Mouse (Mus musculus) thymus, adult 2 months (tissue): ENCODE results near the gene Med17. TPM values are rescaled to one million over a fixed set of nuclear protein-coding genes. Genes with fewer than 3 reads are reported as not detected.

Source experiments
- DNase-seq: peaks from one replicate; pipeline ENCODE4 v3.0.0; 2021
- H3K27ac ChIP-seq: fragments of 200-500 bp; 2 replicates; pipeline ENCODE4 v1.5.1; 2012; ENCODE audit warnings: low read length, control low read depth; ENCODE audit not compliant: control insufficient read depth, insufficient read depth
- H3K27me3 ChIP-seq: fragments of 200-500 bp; 2 replicates; pipeline ENCODE4 v1.6.1; 2012; ENCODE audit warnings: mild to moderate bottlenecking, low read length, moderate library complexity, mixed read lengths; ENCODE audit not compliant: control insufficient read depth, insufficient read depth
- H3K36me3 ChIP-seq: fragments of 200-500 bp; 2 replicates; pipeline ENCODE4 v1.6.1; 2012; ENCODE audit warnings: mild to moderate bottlenecking, low read length, moderate library complexity; ENCODE audit not compliant: control insufficient read depth, insufficient read depth
- H3K4me1 ChIP-seq: fragments of 200-500 bp; replicated peaks from 2 replicates; pipeline ENCODE4 v1.6.1; 2012; ENCODE audit warnings: low read length; ENCODE audit not compliant: control insufficient read depth, insufficient read depth
- H3K4me3 ChIP-seq: fragments of 200-500 bp; 2 replicates; pipeline ENCODE4 v1.5.1; 2012; ENCODE audit warnings: mild to moderate bottlenecking, low read length, control low read depth, moderate library complexity; ENCODE audit not compliant: control insufficient read depth, insufficient read depth
- CTCF ChIP-seq: fragments of 200-500 bp; IDR thresholded peaks from 2 replicates; pipeline ENCODE4 v1.5.1; 2012; ENCODE audit warnings: mild to moderate bottlenecking, control low read depth, low read length, moderate library complexity, borderline replicate concordance; ENCODE audit not compliant: control insufficient read depth, poor library complexity, insufficient read depth; ENCODE audit errors: extremely low read depth
- POLR2A ChIP-seq: fragments of 200-500 bp; IDR thresholded peaks from 2 replicates; pipeline ENCODE4 v1.6.1; 2012; ENCODE audit warnings: mild to moderate bottlenecking, low read length, control low read depth, moderate library complexity; ENCODE audit not compliant: control insufficient read depth, poor library complexity, insufficient read depth; ENCODE audit errors: extremely low read depth
- WGBS: fragments of 180-500 bp; shearing (Covaris S2); methylation state at CpG from one replicate; pipeline ENCODE4 v1.1.7; 2018; 5-methylcytosine and 5-hydroxymethylcytosine counted together
- polyA plus RNA-seq: library from polyadenylated mRNA; depleted of rRNA; stranded (reverse); fragments of >200 nt; gene quantifications from 2 replicates; pipeline ENCODE4 v1.2.3, GENCODE M21; 2012

Med17 gene
- polyA plus RNA-seq, 1 experiment, result 50.7 TPM

- peaks cover 82% of the 10 kb centered on the region for H3K36me3 ChIP-seq
- TF ChIP-seq POLR2A (no peak), CTCF (no peak)
- H3K27me3 ChIP-seq, result no peaks in the 10 kb centered on the region
- H3K4me1 ChIP-seq, result no peaks in the 10 kb centered on the region
- WGBS, result 96% methylated on average over 2 of the region's 2 CpGs
- no peak overlapping the region for H3K27ac ChIP-seq
- H3K4me3 ChIP-seq, result no peak overlapping the region
- no peak for DNase-seq
Observed at GRCm38 (mm10) chr9:15312054-15312735, 32.5 kb upstream of the Med17 start.

- no peak overlapping the region for H3K27ac ChIP-seq
- 100% methylated on average over 1 of the region's 1 CpGs for WGBS
- H3K4me3 ChIP-seq, result no peak overlapping the region
- no peak for DNase-seq
- H3K36me3 ChIP-seq, result peaks cover 70% of the 10 kb centered on the region
- TF ChIP-seq POLR2A (no peak), CTCF (no peak)
- no peaks in the 10 kb centered on the region for H3K27me3 ChIP-seq
- peaks cover 6% of the 10 kb centered on the region for H3K4me1 ChIP-seq
Observed at GRCm38 (mm10) chr9:15310179-15310578, 30.4 kb upstream of the Med17 start.

GRCm38 (mm10) chr9:15309425-15309824, 29.7 kb upstream of the Med17 start:
- no peak overlapping the region for H3K27ac ChIP-seq
- TF ChIP-seq CTCF, result no peak
- no peak for TF ChIP-seq POLR2A
- H3K4me3 ChIP-seq, result no peak overlapping the region
- H3K4me1 ChIP-seq, result peaks cover 6% of the 10 kb centered on the region
- H3K27me3 ChIP-seq, result no peaks in the 10 kb centered on the region
- DNase-seq, result no peak
- H3K36me3 ChIP-seq, result peaks cover 63% of the 10 kb centered on the region
- WGBS, result 65% methylated on average over 4 of the region's 4 CpGs

GRCm38 (mm10) chr9:15308254-15308653, 28.5 kb upstream of the Med17 start:
- H3K36me3 ChIP-seq, result peaks cover 51% of the 10 kb centered on the region
- no peaks in the 10 kb centered on the region for H3K27me3 ChIP-seq
- no peak overlapping the region for H3K27ac ChIP-seq
- H3K4me3 ChIP-seq, result no peak overlapping the region
- no peak for DNase-seq
- H3K4me1 ChIP-seq, result peaks cover 6% of the 10 kb centered on the region
- TF ChIP-seq CTCF (no peak), POLR2A (no peak)
- 68% methylated on average over 2 of the region's 2 CpGs for WGBS

GRCm38 (mm10) chr9:15307257-15307656, 27.5 kb upstream of the Med17 start:
- Histone ChIP-seq H3K4me1 (peaks cover 6% of the 10 kb centered on the region), H3K27me3 (no peaks in the 10 kb centered on the region), H3K27ac (no peak overlapping the region), H3K4me3 (peak overlapping the region; percentile 29; the same call in 1 of the 2 replicates), H3K36me3 (peaks cover 43% of the 10 kb centered on the region)
- no peak for DNase-seq
- 17% methylated on average over 6 of the region's 6 CpGs for WGBS
- TF ChIP-seq POLR2A, result no peak
- no peak for TF ChIP-seq CTCF

GRCm38 (mm10) chr9:15306398-15307119, 26.8 kb upstream of the Med17 start, which contains the start of gene 4931406C07Rik:
Gene 4931406C07Rik (minus strand): TSS chr9:15306448.
- peaks cover 36% of the 10 kb centered on the region for H3K36me3 ChIP-seq
- WGBS, result under 1% methylated on average over 35 of the region's 35 CpGs
- peak within 1 kb of the TSS; percentile 44; the same call in 1 of the 2 replicates for H3K27ac ChIP-seq
- H3K4me1 ChIP-seq, result peaks cover 6% of the 10 kb centered on the region
- DNase-seq, result no peak
- no peaks in the 10 kb centered on the region for H3K27me3 ChIP-seq
- peak within 1 kb of the TSS; percentile 97 for H3K4me3 ChIP-seq
- TF ChIP-seq CTCF (no peak), POLR2A (no peak)
